Mouse (Mus musculus): ENCODE measurements around the gene Nfasc. TPM values are rescaled to one million over a fixed set of nuclear protein-coding genes. Genes with fewer than 3 reads are reported as not detected.

The Nfasc gene
- total and polyA plus RNA-seq, 3 experiments: 0.04 TPM; not detected in 2

DNA sequence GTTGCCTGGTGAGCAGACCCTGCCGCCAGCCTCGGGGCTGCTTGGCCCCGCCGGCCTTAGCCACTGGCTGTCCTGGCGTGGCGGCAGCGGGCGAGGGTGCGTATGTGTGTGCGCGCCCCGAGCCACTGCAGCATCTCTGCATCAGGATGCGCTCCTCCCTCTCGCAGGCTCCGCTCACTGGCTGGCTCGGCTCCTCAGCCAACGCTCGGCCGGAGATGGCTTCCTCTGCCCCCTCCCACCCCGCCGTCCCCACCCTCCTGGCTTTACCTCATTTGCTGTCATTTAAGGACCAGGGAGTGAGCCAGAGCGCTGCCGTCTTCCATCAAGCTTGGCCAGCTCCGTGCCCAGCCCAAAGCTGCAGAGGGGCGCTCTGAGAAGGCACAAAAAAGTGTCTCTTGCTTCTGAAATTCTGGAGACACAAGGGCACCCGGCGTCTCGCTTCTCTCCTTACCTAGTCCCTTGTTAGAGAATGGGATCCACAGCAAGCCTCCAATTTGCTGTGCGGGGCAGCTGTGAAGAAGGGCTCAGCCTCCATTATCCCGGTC lies 198.8 kb downstream of the Nfasc start, which contains the start of gene Cntn2:
Gene Cntn2 (minus strand): TSS at position 495 of the 545 bp plus-strand sequence.
- dilution Hi-C loops (cut with MboI; ENCODE audit: extremely low pct_ligation_motif_present, extremely low pct_unique_long_range_greater_than_20kb, low sequenced_read_pairs): no loop called here
- no peak within 1 kb of the TSS for H3K4me2 ChIP-seq (ENCODE audit: insufficient read depth, low read depth, poor library complexity, severe bottlenecking)

DNA sequence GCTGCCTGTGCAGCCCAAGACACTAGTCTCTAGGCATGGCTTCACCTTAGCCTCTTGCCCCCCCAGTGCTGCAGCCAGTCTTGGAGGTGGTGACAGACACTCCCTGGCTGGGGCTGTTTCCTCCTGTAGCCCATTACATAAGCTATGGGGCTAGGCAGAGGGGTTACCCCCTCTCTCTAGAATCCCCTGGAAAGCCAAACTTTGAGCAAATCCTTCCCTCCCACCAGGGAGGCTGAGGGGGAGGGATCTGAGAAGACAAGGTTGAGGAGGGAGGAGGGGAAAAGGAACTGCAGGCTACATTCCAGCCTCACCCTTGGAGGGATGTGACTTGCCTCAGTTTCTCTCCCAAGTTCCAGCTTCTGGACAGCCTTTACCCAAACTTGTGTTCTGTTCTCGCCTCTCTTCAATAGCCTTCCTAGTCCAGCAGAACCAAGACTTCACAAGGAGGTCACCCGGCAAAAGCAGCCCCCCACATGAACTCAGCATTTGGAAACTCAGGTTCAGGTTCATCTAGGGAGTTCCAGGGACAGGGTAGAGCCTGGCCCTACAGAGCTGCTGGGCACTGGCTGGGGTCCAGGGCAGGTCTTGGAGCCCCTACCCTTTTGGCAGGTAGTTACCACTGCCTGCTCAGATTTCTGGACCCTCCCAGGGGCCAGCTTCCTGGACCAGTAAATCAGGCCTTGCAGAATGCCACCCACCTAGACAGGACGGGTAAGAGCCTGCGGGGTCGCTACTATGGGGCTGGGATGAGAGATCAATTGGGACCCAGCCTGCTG lies 199.6 kb downstream of the Nfasc start:
- H3K4me3 ChIP-seq (replicated peaks in 1 of 3; ENCODE audit: low read depth in 2 of 3, low read length in 2 of 3, poor library complexity in 1 of 3): no peak overlapping the region
- dilution Hi-C loops (cut with MboI; ENCODE audit: extremely low pct_ligation_motif_present, extremely low pct_unique_long_range_greater_than_20kb, low sequenced_read_pairs): no loop called here
- H3K36me3 ChIP-seq (replicated peaks in 1 of 2; ENCODE audit: control insufficient read depth in 1 of 2, insufficient read depth in 1 of 2, low read length in 1 of 2): no peaks in the 10 kb centered on the region
- no peak overlapping the region for H3K27ac ChIP-seq (ENCODE audit: insufficient read depth, low read depth)
- H3K79me2 ChIP-seq (replicated peaks; ENCODE audit: control insufficient read depth, extremely low read depth, insufficient read depth, poor library complexity, severe bottlenecking): no peaks in the 10 kb centered on the region
- peaks cover 76% of the 10 kb centered on the region for H3K27me3 ChIP-seq (replicated peaks)
- no peak for DNase-seq (ENCODE audit: extremely low read depth)
- TF ChIP-seq RAD21 (IDR thresholded peaks at IDR 0.05; ENCODE audit: low read depth, low read length) (no peak), USF2 (conservative IDR thresholded peaks at IDR 0.05; ENCODE audit: low read depth, low read length) (no peak), TCF12 (IDR thresholded peaks at IDR 0.05; ENCODE audit: low read depth, low read length) (no peak)
- peaks cover 10 to 24% of the 10 kb centered on the region in 2 experiments for H3K4me1 ChIP-seq (ENCODE audit: control insufficient read depth in 1 of 2, insufficient read depth in 2 of 2)
- in situ Hi-C loops (cut with MboI; ENCODE audit: low pct_ligation_motif_present, low pct_unique_long_range_greater_than_20kb, low sequenced_read_pairs): no loop called here
- H3K9ac ChIP-seq (ENCODE audit: insufficient read depth, low read depth): no peak overlapping the region
- no peak overlapping the region for H3K4me2 ChIP-seq (ENCODE audit: insufficient read depth, low read depth, poor library complexity, severe bottlenecking)
- H3K9me3 ChIP-seq (replicated peaks; ENCODE audit: low read length): no peaks in the 10 kb centered on the region

More for the DNA sequence above, 198.8 kb downstream of the Nfasc start, which contains the start of gene Cntn2:
- Histone ChIP-seq H3K36me3 (replicated peaks in 1 of 2; ENCODE audit: control insufficient read depth in 1 of 2, insufficient read depth in 1 of 2, low read length in 1 of 2) (no peaks in the 10 kb centered on the region), H3K4me3 (replicated peaks in 1 of 3; ENCODE audit: low read depth in 2 of 3, low read length in 2 of 3, poor library complexity in 1 of 3) (no peak within 1 kb of the TSS), H3K27ac (ENCODE audit: insufficient read depth, low read depth) (no peak within 1 kb of the TSS), H3K4me1 (ENCODE audit: control insufficient read depth in 1 of 2, insufficient read depth in 2 of 2) (peaks cover 10 to 24% of the 10 kb centered on the region in 2 experiments), H3K27me3 (replicated peaks) (peaks cover 80% of the 10 kb centered on the region), H3K9me3 (replicated peaks; ENCODE audit: low read length) (no peaks in the 10 kb centered on the region), H3K79me2 (replicated peaks; ENCODE audit: control insufficient read depth, extremely low read depth, insufficient read depth, poor library complexity, severe bottlenecking) (no peaks in the 10 kb centered on the region), H3K9ac (ENCODE audit: insufficient read depth, low read depth) (no peak within 1 kb of the TSS)
- DNase-seq (ENCODE audit: extremely low read depth): no peak
- in situ Hi-C loops (cut with MboI; ENCODE audit: low pct_ligation_motif_present, low pct_unique_long_range_greater_than_20kb, low sequenced_read_pairs): no loop called here
- TF ChIP-seq GABPA (IDR thresholded peaks at IDR 0.05; ENCODE audit: insufficient replicate concordance, low read depth, low read length): no peak
- no peak for TF ChIP-seq NRF1 (IDR thresholded peaks at IDR 0.05; ENCODE audit: low read depth, low read length)
- no peak for TF ChIP-seq UBTF (IDR thresholded peaks at IDR 0.05; ENCODE audit: low read depth, low read length)
- no peak for TF ChIP-seq POLR2AphosphoS2 (IDR thresholded peaks at IDR 0.05; ENCODE audit: low read depth, low read length)
- TF ChIP-seq KAT2A (IDR thresholded peaks at IDR 0.05; ENCODE audit: insufficient replicate concordance, low read length): no peak
- no peak for TF ChIP-seq HCFC1 (IDR thresholded peaks at IDR 0.05; ENCODE audit: low read depth, low read length)
- TF ChIP-seq MXI1 (IDR thresholded peaks at IDR 0.05; ENCODE audit: low read depth, low read length): no peak
- no peak for TF ChIP-seq JUND (conservative IDR thresholded peaks at IDR 0.05; ENCODE audit: low read depth, low read length)
